Mouse (Mus musculus): ENCODE results near the gene Sphk2. TPM values are rescaled to one million over a fixed set of nuclear protein-coding genes. Genes with fewer than 3 reads are reported as not detected.
A peak's percentile ranks its signal among the peaks of the same experiment; 100 is the strongest.

Sphk2 gene
- total RNA-seq, 2 experiments from 2014 or later, result 32.3 to 33.0 TPM

DNA sequence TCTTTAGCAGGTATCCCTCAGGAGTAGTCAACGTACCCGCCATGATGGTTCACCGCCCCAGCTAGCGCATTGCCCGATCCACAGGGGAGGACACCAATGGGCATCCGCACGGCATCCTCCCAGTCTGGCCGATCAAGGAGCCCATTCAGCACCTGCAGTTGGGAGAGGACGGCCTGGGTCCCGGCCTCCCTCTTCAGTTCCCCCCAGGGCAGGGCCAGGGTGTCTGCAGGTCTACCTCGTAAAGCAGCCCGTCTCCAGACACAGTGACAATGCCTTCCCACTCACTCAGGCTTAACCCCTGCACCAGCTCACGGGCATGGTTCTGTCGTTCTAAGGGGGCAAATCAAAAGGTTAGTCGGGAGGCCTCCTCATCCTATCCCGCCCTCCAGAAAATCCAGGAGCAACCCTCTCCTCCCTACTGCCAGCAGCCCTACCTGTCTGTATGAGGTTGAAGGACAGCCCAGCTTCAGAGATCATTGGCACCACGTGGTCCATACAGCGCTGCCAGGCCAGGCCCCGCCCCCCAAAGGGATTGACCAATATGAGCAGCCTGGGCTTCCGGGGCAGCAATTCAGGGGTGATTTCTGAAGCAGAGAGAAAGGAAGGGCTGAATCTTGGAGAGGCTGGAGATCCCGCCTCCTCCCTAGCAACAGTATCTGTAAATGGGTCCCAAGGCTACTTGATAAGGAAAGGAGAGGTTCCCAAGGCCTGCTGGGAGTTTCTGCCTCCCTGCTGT, 5.6 kb downstream of the Sphk2 start:
- no peak for DNase-seq (ENCODE audit: low spot score in 2 of 2)

DNA sequence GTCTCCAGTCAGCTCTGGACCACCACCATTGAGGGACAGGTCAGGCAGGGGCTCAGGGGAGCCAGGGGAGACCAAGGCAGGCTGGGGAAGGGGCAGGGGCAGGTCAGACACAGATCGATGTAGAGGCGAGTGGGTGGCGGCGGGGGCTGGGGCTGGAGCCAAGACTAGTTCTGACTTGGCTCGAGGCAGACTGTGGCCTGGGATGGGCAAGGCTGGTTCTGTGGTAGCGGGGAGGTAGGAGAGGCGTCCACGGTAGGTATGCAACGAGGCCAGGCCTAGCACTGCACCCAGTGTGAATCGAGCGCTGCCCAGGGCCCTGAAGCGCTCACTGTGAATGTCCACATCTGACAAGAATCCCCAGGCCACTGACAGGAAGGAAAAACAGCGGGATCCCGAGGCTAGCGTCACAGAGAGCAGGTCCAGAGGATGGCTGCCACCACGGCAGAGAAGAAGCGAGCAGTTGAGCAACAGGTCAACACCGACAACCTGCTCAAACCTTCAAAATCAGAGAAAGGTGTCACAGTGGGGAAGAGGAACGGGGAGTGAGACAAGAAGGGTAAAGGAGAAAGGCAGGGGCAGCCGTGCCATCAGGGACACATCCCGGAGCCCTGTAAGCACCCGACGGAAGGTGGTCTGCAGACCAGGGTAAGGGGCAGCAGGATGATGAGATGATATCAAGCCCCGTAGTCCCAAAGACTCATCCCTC, 6.3 kb downstream of the Sphk2 start:
- no peak for DNase-seq (ENCODE audit: low spot score in 2 of 2)

DNA sequence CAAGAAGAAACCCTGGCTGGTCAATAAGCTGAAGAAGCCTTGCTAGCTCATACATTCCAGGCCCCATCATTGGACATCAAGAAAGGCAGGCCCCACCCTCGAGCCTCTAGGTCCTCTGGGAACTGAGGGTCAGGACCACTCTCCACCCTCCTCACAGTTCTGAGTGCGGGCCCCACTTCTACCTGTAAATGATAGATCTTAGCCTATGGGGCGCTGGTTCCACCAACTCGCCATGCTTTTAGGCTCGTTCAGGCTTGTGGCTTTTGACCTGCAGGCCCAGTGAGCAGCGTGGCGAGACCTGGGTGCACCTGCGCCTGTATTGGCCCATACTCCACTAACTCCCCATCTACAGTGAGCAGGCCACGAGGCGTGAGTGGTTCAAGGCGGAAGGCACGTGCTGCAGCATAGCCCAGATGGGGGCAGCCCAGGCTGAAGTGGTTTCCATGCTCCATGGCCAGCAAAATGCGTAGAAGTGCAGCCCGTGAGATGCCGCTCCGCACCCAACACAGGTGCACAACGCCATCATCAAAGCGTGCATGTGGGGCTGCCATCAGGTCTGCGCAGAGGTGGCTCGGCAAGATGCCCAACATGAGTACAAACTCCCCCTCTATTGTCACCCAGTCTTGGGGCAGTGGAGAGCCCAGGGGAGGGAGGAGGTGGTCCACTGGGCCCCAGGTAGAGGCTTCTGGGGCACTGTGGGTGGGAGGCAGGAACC, 7.2 kb downstream of the Sphk2 start:
- DNase-seq (ENCODE audit: low spot score in 2 of 2), result no peak

DNA sequence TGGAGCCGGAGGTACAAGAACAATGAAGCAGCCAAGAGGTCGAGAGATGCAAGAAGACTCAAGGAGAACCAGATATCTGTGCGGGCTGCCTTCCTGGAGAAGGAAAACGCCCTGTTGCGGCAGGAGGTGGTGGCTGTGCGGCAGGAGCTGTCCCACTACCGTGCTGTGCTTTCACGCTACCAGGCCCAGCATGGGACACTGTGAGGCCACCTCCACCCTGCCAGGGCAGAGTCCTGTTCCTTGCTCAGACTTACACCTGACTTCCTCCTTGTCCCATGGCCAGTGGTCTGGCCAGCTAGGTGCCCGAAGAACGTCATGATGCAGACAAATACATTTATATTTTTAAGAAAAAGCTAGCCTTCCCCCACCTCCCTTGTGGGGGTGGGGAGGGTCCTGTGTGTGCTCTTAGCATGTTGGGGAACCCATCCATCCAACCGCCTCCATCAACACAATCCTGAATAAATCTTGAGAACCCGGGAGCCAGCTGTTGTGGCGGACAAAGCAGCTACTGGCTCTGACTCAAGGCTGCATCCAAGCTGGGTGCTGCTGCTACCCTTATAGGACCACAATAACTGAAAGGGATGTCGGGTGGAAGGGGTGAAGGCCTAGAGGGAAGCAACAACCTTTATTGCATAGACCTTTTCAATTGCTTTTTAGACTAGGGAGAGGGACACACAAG, 8.0 kb downstream of the Sphk2 start:
- DNase-seq (ENCODE audit: low spot score in 2 of 2), result no peak

DNA sequence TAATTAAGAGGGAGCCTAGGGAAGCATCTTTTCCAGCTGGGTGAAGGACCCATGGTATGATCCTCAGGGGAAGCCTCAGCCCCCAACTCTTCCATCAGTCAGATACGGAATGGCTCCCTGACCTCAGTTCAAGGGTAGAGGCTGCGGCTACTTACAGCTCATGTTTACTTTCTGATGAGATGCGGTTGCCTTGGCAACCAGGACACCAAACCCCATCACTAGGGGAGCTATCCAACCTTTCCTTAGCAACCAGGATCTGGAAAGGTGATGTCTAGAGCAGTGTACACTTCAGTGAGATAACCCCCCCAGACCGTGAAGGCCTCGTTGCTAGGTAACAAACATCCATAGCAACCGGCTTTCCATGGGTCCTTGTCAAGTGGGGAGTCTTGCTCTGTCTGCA, 8.8 kb downstream of the Sphk2 start:
- no peak for DNase-seq (ENCODE audit: low spot score in 2 of 2)

DNA sequence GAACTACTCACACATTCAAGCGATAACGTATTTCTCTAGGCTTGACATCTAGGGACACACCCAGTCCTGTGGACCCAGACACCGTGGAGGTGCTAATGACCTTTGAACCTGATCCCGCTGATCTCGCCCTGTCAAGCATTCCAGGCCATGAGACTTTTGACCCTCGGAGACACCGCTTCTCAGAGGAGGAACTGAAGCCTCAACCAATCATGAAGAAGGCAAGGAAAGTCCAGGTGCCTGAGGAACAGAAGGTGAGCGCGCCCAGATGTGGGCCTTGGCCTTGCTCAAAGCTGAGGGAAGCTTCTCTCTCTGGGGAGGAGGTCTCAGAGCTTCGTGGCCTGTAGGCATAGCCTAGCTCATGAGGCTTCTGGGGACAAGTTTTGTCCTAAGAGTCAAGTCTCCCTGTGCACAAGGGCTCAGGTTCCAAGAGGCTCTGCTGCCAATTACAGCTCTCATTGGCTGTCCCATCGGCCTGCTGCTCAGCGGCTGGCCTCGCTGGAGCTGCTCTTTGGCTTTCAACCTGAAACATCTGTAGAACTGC, 9.5 kb downstream of the Sphk2 start:
- DNase-seq (ENCODE audit: low spot score in 2 of 2), result no peak

DNA sequence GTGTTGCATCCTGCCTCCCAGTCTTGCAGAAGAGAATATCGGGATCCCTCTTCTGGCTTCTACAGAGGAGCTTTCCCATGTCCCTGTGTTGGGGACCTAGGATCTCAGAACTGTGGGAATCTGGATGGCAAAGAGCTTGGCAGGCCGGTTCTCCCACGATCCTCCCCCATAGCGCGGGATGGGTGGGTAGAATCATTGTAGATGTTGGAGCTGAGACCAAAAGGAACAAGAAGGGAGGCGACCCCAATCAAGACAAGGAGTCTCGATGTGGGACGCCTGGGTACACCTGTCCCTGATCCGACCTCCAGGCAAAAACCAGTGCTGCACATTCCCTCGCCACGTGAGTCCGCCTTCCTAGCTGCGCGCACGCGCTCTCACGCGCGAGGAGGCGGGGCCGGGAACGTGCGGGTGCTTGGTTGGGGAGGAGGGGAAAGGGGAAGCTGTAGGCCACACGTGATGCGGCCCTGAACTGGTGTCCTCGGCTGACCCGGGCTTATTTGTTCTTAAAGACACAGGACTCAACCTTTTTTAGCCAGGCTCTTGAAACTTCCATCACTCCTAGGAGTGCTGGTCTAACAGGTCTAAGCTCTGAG, 10.3 kb downstream of the Sphk2 start:
- DNase-seq (ENCODE audit: low spot score in 2 of 2), result peak; percentile 93 to 94

DNA sequence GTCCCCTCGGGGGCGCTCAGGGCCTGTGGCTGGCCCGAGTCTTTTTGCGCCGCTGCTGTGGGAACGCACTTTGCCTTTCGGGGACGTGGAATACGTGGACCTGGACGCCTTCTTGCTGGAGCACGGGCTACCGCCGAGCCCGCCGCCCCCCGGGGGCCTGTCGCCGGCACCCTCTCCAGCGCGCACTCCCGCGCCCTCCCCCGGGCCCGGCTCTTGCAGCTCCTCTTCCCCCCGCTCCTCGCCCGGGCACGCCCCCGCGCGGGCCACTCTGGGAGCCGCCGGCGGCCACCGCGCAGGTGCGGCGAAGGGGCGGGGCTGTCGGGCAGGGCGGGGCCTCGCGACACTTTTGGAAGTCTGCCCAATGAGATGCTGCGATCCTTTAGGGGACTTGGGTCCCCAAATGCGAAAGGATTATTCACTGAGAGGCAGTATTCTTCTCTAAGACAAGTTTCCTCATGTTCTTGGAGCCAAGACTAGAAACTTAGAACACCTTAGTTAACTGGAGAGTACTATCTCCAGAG, 11.0 kb downstream of the Sphk2 start:
- DNase-seq (ENCODE audit: low spot score in 2 of 2), result peak; percentile 69 to 85

DNA sequence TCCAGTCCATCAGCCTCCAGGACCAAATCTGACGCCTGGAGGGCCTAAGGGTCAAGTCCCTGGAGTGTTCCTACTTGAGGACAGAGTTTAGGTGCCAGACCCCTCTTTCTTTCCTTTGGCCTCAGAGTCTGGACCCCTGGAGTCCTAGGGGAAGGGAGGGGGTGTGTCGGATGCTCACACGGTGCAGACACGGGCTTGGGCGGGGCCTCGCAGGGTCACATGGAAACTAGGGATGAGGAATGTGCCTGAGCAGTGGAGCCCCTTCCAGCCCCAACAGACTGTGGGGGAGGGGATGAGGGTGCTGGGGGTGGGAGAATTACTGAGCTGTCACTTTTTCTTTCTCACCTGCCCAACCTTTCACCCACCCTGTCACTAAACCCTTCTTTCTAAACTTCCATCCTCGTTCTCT, 11.9 kb downstream of the Sphk2 start:
- peak; percentile 66 to 79 for DNase-seq (ENCODE audit: low spot score in 2 of 2)

DNA sequence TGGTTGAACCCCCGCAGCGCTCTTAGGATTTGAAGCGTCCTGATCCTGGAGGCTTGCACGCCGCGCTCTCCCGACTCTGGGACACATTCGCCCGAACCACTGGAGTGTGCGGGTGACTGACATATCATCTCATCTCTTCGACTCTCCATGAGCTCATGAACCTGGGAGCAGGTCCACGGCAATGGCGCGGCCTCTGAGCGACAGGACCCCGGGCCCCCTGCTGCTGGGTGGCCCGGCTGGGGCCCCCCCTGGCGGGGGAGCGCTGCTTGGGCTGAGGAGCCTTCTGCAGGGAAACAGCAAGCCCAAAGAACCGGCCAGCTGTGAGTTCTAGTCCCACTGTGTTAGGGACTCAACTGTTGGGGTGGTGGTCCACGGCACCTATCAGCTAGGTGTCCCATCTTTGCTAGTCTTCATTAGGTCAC, 12.3 kb downstream of the Sphk2 start:
- no peak for DNase-seq (ENCODE audit: low spot score in 2 of 2)

DNA sequence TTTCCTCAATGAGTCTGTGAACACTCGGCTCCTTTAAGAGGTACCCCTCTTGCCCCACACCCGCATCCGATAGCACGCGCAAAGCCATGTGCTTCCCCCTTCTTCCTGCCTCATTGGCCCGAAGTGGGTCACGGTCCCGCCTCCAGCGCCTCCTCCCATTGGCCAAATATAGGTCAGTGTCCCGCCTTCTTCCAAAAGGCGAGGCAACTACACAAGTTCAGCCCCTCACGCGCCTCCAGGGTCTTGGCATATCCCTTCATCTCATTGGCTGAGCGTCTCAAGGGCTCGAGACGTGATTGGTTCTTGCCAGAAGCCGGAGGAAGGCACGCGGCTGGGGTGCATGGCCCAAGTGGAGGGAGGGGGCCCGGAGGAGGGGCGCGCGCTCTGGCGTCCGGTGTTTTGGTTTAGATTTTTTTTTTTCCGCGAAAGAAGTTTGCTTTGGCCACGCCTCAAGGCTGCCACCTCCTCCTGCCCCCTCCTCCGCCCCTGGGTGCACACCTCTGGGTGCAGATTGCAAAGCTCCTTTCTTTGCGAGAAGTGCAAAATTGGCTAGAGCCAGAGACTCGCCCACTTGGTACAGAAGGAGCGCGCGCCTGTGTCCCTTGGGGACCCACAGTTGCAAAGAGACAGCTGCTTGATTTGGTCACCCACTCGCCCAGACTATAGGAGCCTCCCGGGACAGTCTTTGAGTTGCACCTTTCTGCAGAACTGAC, 12.9 kb downstream of the Sphk2 start, which contains the start of gene Dbp:
Gene Dbp (plus strand): TSS at position 359 of the 713 bp plus-strand sequence.
- DNase-seq (ENCODE audit: low spot score in 2 of 2), result peak; percentile 99

DNA sequence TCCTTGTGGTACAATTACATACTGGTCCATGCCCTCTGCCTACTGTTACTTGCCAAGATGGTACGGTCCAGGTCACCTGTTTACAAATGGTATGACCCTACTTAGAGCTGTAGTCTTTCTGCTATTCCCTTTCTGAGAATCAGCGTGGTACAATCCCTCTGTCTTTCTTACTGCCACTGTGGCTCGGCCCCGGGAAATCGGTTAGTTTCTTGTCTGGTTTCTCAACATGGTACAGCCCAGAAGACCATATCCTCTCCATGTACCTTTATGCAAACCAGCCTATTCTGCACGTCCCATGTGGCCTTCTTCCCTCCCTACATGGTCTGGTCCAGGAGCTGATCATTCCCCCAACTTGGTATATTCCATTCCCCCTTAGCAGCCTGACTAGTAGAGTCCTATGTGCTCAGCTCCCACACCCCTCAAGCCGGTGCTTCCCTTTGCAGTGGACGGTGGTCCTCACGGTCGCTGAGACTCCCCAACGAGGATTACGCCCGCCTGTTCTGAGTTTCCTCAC, 13.7 kb downstream of the Sphk2 start:
- DNase-seq (ENCODE audit: low spot score in 2 of 2), result peak; percentile 64 to 70

DNA sequence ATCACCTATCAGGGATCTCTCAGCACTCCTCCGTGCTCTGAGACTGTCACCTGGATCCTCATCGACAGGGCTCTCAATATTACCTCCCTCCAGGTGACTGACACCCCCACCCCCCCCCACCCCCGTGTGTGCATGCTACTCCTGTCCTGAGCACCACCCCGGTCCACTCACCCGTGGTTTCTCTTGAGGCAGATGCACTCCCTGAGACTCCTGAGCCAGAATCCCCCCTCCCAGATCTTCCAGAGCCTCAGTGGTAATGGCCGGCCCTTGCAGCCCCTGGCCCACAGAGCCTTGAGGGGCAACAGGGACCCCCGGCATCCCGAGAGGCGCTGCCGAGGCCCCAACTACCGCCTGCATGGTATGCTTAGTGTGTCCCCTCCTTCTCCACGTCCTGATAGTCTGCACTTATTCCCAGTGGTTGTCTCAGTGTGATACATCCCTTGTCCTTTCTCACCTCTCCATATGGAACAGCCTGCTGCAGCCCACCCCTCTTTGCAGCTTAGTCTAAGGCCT, 14.2 kb downstream of the Sphk2 start:
- DNase-seq (ENCODE audit: low spot score in 2 of 2), result no peak

DNA sequence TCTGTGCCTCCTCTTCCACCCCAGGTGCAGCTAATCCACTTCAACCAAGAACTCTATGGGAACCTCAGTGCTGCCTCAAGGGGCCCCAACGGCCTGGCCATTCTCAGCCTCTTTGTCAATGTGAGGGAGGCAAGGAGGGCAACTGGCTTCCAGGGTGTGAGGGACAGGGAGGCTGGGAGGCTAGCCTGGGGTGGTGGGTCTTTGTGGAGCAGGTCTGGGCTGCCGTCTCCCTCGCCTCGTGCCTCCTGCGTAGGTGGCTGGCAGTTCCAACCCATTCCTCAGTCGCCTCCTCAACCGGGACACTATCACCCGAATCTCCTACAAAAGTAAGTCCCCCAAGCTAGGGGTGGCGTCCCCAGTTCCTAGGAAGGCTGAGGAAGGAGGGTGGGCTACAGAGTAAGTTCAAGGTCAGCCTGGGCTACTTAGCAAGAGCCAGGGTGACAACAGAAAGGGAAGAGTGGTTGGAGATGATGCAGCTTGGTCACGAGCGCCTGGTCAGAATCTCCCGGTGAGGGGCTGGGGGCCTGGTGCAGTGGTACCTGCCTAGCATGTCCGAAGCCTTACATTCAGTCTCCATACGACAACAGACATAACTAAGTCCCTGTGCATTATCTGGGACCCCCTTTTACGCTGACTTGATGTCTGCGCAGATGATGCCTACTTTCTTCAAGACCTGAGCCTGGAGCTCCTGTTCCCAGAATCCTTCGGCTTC, 14.8 kb downstream of the Sphk2 start:
- DNase-seq (ENCODE audit: low spot score in 2 of 2), result no peak

DNA sequence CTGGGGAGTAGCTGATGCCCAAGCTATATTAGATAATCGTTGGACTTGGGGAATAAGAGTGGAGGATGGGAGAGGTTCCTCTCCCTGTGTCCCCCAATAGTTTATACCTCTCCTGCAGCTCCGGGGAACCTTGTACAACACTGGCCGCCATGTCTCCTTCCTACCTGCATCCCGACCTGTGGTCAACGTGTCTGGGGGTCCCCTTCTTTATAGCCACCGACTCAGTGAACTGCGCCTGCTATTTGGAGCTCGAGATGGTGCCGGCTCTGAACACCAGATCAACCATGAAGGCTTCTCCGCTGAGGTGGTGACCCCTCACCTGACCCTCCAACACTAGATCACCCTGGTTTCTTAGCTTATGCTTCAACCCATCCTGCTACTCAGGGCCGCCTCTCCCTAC, 15.5 kb downstream of the Sphk2 start:
- no peak for DNase-seq (ENCODE audit: low spot score in 2 of 2)

DNA sequence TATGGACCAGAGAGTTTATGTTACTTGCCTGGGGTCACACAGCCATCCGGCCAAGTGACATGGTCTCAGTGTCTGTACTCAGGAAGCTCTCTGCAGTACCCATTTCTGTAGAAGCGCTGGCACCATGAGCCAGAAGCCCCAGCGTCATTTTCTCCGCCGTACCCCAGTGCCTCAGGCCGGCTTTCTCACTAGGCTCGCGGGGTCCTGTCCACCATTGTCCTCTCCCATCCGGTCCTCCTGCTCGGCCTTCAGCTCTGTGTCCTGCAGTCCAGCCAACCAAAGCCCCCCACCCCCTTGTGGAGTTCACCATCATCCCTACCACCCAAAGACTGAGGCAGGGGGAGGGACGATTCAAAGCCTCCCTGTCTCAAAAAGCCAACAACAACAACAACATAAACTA, 16.2 kb downstream of the Sphk2 start:
- no peak for DNase-seq (ENCODE audit: low spot score in 2 of 2)

DNA sequence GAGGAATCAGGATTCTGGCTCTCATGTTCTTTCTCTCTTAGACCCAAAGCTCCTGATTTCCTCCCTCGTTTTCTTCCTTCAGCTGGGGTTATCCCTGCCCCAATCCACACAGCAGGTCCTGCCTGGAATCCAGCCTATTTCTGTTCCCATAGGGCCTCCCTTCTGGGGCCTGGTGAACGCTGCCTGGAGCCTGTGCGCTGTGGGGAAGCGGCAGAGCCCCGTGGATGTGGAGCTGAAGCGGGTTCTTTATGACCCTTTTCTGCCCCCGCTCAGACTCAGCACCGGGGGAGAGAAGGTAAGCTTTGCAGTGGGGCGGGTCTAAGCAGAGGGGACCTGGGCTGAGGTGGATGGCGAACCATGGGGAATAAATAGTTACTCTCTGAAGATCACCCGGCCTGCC, 16.7 kb downstream of the Sphk2 start:
- DNase-seq (ENCODE audit: low spot score in 2 of 2), result no peak

DNA sequence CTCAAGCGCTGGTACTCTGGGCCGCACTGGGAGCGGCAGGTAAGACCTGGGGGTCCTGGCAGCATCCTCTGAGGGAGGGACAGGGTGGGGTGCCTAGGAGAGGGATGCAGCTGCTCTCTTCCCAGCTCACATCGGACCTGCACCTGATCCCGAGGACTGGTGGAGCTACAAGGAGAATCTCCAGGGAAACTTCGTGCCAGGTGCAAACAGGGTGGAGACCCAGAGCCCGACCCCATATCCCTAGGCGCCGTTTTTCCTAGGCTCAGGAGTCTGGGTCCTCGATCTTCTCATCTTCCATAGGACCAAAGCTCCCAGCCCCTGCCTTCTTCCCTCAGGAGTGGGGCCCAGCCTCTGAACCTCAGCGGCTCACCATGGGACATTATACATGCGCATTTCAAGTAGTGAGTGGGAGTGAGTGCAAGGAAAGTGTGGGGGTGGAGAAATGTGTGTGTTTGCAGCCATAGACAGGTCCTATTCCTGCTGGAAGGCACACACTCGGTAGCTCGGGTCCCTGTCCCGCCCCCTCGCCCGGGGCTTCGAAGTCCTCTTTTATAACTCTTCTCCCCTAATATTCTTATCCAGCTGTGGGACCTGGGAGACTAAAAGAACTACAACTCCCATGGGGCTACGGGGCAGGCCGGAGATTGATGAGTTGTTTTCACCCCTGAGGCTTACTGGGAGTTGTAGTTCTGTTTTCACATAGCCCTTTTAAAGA, 17.3 kb downstream of the Sphk2 start:
- DNase-seq (ENCODE audit: low spot score in 2 of 2), result peak; percentile 74 to 86

Data from left cerebral cortex, adult 18-20 months (tissue).